Mouse (Mus musculus): Measurements from ENCODE around the gene Hs1bp3.
A peak's percentile ranks its signal among the peaks of the same experiment; 100 is the strongest.

Gene Hs1bp3

DNA sequence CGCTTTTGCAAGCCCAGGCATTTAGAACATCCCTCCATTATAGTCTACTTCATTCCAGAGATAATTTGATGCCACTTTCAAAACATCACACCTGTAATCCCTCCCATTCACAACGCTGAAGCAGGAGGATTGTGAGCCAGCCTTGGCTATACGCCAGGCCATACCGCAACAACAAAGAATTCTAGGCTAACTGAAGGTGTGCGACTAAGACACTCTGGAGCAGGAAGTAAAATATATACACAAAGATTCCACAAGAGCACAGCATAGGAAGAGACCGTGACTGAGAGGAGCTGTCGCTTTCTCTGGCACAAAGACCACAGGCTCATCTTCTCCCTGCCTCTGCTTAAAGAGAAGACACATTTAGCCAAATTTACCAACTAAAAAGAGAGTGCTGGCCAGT, 49.2 kb downstream of the Hs1bp3 start:
- no peak for DNase-seq (ENCODE audit: low spot score in 2 of 2)

DNA sequence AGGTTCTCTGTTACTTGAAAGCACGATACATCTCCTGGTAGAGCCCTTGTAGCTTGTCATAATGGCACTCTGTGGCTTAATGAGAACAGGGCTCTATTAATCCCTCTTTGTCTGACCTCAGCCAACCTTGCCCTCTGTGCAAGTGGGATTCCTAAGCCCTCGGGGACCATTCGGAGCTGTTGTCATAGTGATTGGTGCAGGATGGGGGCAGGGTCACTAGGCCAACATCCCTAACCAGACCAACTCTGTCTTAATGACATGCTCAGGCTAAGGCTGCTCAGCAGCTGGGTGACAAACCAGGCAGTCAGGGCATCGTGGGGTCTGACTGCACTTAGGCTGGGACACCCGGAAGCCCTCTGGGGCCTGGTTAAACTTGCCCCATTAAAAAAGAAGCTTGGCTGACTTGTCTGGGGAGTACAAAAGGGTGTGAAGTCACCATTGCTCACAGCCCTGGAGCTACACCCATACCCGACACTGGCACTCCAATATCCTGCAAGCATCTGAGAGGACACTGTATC, 51.1 kb downstream of the Hs1bp3 start:
- peak in 1 of 2 experiments; percentile 68 for DNase-seq (ENCODE audit: low spot score in 2 of 2)

DNA sequence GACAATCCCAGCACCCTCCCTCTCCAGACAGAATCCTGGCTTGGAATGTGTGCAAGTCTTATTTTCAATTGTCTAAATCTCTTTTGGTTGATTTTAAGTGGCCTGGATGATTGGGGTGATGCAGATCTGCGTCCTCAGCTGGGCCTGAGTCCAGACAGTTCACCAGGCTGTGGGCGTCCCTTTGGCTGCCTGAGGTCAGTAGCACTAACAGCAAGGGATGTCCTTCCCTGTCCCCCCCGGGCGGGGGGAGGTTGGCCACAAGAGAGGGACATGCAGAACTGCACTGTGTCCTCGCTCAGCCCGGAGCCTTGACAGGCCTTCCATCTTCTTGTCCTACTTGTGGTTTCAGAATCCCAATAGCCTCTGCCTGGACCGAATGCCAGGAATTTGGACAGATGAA, 52.1 kb downstream of the Hs1bp3 start:
- DNase-seq (ENCODE audit: low spot score in 2 of 2) = no peak

DNA sequence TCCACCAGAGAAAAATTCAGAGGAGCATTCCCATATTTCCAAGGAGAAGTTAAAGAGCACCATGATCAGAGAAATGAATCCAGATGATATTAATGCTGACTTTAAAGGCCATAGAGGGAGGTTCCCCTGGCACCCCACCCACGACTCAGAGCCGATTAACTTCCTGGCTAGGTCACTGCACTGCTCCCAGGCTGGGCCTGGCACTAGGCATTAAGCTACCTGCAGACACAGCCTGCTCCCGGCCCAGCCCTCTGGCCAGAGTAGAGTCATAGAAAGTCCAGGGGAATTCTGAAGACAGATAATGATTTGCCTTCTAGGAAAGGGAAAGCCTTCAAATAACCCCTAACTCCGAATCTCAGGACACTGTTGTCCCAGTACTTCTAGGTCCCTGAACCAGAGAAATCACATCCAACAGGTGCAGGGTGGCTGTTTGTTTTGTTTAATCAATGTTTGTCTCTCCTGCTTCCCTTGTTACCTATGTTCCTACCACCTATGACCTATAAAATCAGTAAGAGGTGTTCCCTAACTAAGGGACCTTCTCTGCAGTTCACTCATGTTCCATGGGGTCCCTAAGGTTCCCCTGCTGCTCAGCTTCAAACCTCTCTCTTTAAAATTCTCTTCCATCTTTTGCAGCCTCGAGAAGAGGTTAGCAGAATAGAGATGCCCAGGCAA, 52.8 kb downstream of the Hs1bp3 start:
- DNase-seq (ENCODE audit: low spot score in 2 of 2) = no peak

DNA sequence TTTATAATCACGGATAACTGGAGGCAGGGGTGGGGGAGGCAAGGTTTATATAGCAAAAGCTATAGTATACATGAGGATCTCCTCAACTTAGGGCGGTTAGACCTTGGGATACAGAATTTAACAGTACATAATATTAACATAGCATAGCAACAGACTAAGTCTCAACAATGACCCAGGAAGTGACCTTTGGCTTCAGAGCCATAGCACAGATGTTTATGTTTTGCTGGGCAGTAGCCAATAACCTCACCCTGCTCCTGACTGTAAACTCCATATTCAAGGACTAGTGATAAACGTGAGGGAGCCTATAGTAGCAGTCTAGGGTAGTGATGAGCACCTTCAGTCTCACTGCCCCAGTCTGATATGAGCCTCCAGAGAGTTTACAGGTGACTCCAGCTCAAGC, 53.5 kb downstream of the Hs1bp3 start:
- DNase-seq (ENCODE audit: low spot score in 2 of 2) = no peak

DNA sequence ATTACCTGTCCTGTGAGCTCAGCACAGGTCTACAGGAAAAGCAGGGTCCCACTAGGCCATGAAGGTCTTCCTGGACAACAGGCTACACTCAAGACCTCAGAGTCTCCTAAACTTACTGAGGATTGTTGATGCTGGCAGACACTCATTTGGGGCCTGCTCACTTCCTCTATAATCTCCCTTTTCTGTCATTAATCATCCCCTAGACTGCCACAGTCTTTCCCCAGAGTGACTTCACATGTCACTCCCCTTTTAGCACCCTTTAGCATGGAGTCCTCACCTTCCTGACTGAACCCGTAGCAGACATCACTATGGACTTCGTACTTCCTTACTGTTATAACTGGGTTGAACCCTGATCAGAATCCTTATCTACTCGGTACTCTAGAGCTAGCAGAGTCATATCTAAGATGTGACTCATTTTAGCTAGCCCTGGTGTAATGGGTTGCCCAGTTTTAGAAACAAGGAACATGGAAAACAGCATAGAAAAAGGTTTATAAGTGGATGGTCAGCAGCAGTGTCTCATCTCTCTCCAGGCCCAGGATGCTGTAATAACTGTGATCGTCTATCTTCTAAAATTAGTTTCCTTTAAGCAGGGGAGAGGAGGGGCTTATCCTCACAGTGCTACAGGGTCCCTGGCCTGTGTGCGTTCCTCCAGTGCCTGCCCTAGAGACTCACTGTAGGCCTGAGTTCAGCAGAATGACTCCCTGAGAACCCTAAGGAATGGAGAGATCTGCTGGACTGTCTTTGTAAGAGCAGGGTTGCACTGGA, 58.7 kb downstream of the Hs1bp3 start:
- DNase-seq (ENCODE audit: low spot score in 2 of 2) = no peak

DNA sequence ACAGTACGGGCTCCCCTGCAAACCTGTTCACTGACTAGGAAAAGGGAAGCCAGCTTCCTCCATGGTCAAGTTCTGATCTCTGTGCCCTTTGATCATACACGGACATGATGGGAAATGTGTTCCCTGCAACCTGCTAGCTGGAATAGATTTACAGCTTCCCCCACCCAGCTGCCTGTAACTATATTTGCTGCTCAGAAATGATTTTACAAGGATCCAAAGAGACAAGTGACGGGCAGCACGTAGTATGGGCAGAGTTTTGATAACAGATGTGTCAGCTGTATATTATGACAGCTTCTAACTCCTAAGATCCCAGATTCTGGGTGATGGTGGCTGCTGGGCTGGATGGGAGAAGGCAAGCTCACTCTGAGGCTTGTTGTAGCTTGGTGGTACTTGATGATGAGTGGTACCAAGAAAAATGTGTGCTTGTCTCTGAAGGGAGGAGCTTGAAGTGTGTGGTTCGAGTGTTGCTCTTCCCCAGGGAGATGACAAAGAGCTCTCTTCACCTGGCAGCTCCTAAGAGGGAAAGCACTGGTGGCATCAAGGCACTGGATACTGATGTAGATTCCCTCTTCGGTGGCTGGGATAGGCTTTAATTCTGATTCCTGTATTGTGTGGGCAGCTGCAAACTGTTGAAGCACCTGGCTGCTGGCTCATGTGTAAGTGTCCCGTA, 59.4 kb downstream of the Hs1bp3 start:
- DNase-seq (ENCODE audit: low spot score in 2 of 2) = no peak

DNA sequence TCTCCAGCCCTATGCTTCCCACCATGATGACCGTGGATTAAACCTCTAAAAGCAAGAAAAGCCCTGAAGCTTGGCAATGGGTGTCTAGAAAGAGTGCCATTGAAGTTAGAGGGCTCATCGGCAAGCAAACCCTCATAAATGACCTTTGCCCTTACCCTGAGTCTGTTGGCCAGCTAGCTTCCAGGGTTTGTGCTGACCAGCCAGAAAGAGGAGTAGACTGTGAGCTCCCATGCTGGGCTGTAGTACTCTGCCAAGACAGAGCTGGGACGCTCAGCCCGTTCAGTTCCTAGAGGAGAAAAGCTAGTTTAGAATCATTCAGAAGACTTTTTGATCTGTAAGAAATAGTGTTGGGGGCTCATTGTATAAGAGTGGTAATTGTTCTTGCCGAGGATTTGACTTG, 60.5 kb downstream of the Hs1bp3 start:
- DNase-seq (ENCODE audit: low spot score in 2 of 2) = no peak

DNA sequence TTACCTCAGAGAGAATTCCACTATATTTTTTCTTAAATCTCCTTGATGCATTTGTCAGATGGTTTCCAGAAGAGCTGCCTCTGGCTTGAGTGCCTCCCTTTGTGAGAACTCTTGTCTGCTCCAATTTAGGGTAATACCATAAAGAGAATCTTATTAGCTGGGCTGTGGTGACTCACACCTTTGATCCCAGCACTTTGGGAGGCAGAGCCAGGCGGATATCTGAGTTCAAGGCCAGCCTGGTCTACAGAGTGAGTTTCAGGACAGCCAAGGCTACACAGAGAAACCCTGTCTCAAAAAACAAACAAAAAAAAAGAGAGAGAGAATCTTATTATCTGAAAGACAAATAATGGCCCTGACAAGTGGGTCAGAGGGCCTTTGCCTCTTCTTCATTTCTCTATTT, 63.9 kb downstream of the Hs1bp3 start:
- no peak for DNase-seq (ENCODE audit: low spot score in 2 of 2)

DNA sequence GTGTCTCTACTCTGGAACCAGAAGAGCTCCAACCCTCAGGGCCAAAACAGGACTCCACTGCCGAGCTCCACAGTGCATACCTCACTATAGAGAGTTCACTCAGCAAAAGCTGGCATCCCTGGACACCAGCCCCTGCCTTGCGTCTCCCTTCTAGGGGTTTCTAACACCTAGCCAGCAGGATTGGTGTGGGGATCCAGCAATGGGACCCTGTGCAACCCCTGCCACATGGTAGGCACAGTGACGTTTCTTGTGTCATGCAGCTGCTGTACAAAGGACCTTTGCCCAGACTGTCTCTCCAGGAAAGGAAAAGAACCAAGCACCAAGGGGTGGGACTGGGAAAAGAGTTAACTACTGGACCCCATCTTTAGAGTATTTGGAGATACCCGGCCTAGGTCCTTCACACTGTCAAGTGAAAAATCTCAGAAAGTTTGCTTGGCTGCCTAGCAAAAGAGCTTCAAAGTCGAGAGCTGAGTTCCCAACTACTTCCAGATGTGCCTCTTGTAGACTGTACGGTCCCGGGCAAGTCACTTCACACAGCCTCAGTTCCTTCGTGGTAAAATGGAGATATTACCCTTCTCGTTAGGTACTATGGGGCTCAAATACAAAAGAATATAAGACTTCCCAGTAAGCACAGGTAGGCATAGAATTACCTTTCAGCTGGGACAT, 64.9 kb downstream of the Hs1bp3 start:
- no peak for DNase-seq (ENCODE audit: low spot score in 2 of 2)

DNA sequence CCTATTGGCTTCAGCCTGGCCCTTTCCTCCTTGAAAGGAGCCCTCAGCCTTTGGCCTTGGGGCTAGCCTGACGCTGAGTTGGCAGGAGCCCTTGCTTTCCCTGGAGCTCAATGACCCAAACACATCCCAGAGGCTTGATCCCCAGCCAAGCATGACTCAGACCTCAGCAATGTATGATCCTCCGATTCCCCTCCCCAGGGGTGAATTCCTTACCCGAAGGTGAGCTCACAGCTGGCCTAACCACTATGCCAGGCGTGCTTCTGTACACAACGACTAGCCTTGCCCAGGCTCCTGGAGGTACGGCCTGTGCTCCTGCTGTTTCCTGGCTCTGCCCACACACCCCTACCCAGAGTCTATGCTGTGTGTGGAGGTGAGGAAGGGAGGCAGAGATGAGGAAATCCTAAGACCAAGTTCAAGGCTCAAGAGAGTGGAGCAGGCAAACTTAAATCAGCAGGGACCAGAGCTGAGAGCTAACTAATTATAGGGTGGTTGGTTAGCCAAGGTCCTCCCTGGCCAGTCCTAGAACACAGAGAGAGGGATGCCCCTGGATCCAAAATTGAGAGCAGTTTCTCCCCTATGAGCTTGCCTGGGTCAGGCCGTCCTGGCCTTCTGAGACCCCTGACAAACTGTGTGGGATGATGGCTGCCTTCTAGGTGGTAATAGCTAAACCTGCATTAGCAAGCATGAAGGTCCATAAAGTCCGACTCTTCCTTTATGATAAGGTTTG, 66.7 kb downstream of the Hs1bp3 start:
- no peak for DNase-seq (ENCODE audit: low spot score in 2 of 2)

DNA sequence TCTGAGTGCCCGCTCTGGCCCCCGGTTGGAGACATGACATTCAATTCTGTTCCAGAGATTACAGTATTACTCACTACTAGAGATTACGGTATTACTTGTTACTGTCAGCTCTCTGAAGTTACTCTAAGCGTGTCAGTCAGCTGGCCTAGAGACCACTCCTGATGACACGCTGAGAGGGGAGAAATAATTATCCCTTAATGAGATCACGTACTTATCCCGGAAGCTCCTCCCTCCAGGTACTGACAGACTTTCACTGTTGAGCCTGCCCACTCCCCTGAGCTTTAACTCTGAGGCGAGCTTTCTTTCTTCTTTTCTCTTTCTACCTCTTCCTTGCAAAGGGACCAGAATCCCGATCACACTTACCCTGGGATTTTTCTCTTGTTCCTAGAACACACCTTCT, 67.7 kb downstream of the Hs1bp3 start:
- no peak for DNase-seq (ENCODE audit: low spot score in 2 of 2)

DNA sequence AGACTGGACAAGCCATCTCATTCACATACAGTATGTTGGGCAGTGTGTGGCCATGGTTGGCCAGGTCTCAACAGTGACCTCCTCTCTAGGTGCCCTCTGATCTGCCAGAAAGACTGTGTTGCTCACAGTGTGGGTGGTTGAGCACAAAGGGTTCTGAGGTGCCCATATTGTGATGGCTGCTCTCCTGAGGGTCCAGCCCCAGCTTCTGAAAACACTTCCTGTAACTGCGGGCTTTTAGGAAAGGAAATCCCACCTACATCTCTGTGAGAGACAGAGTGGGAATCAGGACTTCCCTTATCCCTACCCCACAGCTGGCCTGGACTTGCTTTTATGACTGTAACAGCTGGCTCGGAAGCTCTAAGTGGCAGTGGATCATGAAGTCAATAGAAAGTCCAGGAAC, 68.7 kb downstream of the Hs1bp3 start:
- no peak for DNase-seq (ENCODE audit: low spot score in 2 of 2)

DNA sequence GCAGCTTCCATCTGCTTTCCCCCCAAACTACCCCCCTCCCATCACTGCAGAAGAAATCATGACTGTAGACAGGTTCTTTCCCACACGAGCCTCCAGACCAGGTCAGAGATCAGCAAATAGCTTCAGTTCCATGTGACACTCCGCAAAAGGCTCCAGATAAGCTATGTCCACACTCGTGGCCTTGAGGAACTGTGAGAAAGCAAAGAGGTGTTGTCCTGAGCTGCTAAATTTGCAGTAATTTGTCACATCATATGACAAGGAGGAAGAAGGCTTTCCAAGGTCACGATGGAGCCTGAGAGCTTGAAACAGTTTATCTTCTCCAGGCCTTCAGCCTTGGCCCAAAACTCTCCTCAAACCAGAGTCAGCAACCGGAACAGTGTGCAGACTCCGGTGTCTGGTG, 70.6 kb downstream of the Hs1bp3 start:
- no peak for DNase-seq (ENCODE audit: low spot score in 2 of 2)

DNA sequence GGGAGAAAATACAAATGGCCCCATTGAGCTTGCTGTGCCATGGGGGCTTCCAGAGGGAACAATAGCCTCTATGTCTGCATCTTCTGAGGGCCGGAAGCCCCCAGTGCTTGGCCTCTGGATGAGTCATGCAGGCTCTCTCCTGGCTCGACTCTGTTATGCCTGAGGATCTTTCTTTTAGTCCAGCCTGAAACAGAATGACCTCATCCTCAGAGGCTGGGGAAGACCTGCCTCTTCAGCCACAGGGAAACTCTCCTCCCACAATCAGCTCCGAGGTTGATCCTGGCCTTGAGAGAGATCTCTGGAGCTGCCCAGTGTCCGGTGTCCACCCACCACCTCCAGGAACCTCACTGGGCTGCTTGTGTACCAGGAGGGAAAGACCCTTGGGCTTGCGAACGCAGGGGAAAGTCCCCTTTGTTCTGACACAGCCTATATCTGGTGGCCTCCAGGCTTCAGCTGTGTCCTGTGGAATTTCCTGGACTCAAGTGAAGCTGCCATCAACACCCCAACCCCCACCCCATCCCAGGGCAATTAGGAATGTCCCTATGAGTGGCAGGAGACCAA, 73.3 kb downstream of the Hs1bp3 start:
- peak in 1 of 2 experiments; percentile 38 for DNase-seq (ENCODE audit: low spot score in 2 of 2)

DNA sequence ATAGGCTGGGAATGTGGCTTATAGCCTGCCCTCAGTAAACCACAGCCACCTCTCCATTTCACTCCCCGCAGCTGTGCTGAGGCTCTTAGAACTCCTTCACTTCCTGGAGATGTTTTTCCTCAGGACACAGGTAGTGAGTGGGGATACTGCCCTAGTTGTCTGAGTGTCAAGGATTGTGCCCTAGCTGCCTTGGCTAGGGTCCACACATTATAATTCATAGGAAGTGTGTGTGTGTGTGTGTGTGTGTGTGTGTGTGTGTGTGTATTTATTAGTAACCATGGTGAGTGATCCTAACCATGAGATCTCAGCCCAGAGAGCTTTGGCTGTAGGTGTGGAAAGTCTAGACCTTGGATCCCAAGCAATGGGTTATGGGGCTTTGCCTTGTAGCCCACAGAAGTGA, 74.0 kb downstream of the Hs1bp3 start:
- DNase-seq (ENCODE audit: low spot score in 2 of 2) = no peak

DNA sequence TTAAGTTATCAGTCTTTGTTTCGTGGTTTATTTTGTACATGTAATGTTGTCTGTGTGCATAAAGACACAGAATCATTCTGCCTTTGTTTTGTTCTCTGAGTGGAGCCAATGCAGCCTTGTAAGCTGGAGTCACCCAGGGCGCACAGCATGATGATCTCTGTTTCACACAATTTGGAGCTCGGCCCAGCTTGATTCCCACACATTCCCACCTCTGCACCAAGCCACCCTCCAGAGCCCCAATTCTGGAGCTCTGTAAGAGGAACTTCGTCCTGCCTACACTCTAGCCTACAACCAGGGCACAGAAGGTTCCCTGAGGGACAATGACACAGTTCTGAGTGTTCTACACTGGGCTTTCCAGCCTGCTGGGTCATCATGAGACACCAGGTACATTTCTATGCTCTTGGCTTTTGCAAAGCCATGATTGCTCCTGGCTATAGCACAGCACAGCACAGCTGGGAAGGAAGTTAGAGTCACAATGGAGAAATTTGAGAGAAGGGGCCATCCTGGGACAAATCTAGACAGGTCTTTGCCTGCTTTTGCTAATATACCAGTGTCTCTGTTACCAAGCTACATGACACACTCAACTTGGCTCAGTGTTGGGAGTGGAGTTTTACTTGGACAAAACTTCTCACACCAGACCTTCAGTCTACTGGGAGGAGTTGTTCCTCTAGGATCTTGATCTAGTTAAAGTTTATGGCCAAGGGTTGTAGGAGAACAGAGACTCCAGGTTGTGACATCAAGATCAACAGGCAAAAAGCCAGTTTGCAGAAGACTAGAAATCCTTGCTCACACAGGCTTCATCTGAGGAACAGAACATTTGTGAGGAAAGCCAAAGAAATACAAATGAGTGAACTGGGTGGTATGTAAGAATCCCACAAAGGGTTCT, 75.5 kb downstream of the Hs1bp3 start:
- no peak for DNase-seq (ENCODE audit: low spot score in 2 of 2)

DNA sequence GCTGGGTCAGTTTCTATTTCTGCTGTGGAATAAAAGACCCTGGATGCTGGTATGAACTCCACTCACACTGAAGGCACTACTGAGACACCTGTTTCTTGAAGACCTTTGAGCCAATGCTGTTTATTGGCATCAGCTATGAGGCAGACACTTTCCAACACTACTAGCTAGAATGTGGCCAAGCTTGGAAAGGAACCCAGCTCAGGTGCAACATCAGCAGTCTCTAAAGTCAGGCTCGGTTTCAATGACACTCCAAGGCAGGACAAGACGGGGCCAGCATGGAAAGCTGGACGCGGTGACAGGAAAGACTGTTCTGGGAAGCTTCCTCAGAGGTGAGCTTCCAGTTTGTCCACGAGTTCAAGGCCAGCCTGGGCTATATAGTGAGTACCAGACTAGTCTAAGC, 80.0 kb downstream of the Hs1bp3 start:
- DNase-seq (ENCODE audit: low spot score in 2 of 2) = no peak
